Mouse (Mus musculus): ENCODE measurements around the gene Itch. TPM values are rescaled to one million over a fixed set of nuclear protein-coding genes. Genes with fewer than 3 reads are reported as not detected.
A peak's percentile ranks its signal among the peaks of the same experiment; 100 is the strongest.

Itch gene
- total and polyA plus RNA-seq, 2 experiments from 2014 or later = 20.4 to 38.0 TPM

DNA sequence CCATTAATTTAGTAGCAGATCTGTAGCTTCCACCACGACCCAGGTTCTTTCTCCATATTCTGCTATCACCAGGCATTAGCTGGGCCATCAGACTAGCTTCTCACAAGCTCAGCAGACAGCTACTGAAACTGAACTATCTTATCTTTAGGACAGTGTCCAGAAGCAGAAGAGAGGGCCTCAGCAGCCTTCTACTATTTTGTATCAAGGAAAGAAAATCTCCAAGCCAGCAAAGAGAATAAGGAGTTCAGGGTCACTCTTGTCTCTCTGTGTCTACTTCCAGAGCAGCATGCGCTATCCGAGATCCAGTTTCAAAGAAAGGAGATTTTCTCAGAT is 41.6 kb upstream of the Itch start:
- no peak overlapping the region for H3K27ac ChIP-seq (ENCODE audit: low read depth, low read length)
- ATAC-seq (ENCODE audit: low FRiP score) = no peak
- no peaks in the 10 kb centered on the region for H3K36me3 ChIP-seq (ENCODE audit: insufficient read depth, low read length)
- no peaks in the 10 kb centered on the region for H3K27me3 ChIP-seq (ENCODE audit: insufficient read depth, low read length)
- H3K4me1 ChIP-seq (ENCODE audit: insufficient read depth, low read length) = no peaks in the 10 kb centered on the region
- H3K4me3 ChIP-seq (ENCODE audit: low read depth, low read length) = no peak overlapping the region
- 82% methylated on average over 3 of the region's 3 CpGs for WGBS
- TF ChIP-seq CTCF (IDR thresholded peaks at IDR 0.05) = no peak
- no peak for DNase-seq (ENCODE audit: low spot score)
- no peak overlapping the region for H3K9ac ChIP-seq (replicated peaks; ENCODE audit: low read length, poor library complexity, severe bottlenecking)
- H3K9me3 ChIP-seq (ENCODE audit: low read length) = no peaks in the 10 kb centered on the region
- H3K4me2 ChIP-seq (ENCODE audit: low read depth, low read length, poor library complexity, severe bottlenecking) = no peak overlapping the region

DNA sequence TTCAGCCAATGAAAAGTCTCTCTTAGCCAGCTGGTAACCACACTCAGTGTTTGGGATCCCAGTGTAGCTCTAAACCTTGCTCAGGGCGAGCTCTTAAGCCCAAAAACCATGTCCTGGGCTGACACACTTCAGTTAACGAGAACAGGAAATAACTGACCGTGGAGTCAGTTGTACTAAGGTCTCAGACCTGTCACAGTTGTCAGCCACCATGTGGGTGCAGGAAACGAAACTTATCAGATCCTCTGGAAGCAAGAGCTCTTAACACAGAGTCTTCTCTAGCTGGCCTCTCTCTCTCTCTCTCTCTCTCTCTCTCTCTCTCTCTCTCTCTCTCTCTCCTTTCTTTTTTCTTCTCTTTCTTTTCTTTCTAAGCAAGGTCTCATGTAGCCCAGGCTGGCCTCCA is 39.9 kb upstream of the Itch start:
- Histone ChIP-seq H3K27ac (ENCODE audit: low read depth, low read length) (no peak overlapping the region), H3K36me3 (ENCODE audit: insufficient read depth, low read length) (no peaks in the 10 kb centered on the region), H3K9me3 (ENCODE audit: low read length) (no peaks in the 10 kb centered on the region), H3K4me2 (ENCODE audit: low read depth, low read length, poor library complexity, severe bottlenecking) (no peak overlapping the region), H3K9ac (replicated peaks; ENCODE audit: low read length, poor library complexity, severe bottlenecking) (no peak overlapping the region), H3K27me3 (ENCODE audit: insufficient read depth, low read length) (no peaks in the 10 kb centered on the region), H3K4me3 (ENCODE audit: low read depth, low read length) (no peak overlapping the region), H3K4me1 (ENCODE audit: insufficient read depth, low read length) (no peaks in the 10 kb centered on the region)
- no peak for TF ChIP-seq CTCF (IDR thresholded peaks at IDR 0.05)
- ATAC-seq (ENCODE audit: low FRiP score) = no peak
- WGBS = 59% methylated on average over 4 of the region's 4 CpGs
- no peak for DNase-seq (ENCODE audit: low spot score)

DNA sequence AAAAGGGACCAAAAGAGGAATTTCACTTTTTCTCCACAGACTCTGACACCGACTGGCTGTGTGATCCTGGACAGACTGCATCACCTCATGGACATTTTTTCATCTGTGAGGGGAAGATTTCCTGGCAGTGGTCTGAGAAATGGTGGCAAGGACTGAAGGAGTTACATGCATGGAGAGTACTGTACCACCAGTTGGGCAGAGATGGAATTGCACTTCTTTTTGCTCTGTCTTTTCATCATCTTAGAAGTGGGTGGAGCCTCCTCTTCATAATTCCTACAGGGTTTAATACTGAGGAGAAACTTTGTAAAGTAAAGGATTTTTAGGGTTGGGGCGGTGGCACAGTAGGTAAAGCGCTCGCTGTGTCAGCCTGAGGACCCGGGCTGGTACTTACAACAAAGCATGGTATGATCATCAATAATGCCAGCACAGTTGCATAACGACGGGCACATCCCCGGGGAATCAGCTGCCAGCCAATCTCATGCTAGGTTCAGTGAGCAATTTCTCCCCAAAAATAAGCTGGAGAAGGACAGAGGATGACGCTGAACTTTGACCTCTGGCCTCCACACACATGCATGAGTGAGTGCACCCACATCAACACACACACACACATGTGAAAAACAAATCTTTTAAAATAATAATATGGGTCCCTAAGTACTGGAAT is 34.5 kb upstream of the Itch start:
- ATAC-seq (ENCODE audit: low FRiP score) = no peak
- Histone ChIP-seq H3K27ac (ENCODE audit: low read depth, low read length) (no peak overlapping the region), H3K9me3 (ENCODE audit: low read length) (no peaks in the 10 kb centered on the region), H3K4me3 (ENCODE audit: low read depth, low read length) (no peak overlapping the region), H3K4me2 (ENCODE audit: low read depth, low read length, poor library complexity, severe bottlenecking) (no peak overlapping the region), H3K36me3 (ENCODE audit: insufficient read depth, low read length) (no peaks in the 10 kb centered on the region), H3K9ac (replicated peaks; ENCODE audit: low read length, poor library complexity, severe bottlenecking) (no peak overlapping the region), H3K27me3 (ENCODE audit: insufficient read depth, low read length) (no peaks in the 10 kb centered on the region), H3K4me1 (ENCODE audit: insufficient read depth, low read length) (no peaks in the 10 kb centered on the region)
- 90% methylated on average over 9 of the region's 9 CpGs for WGBS
- TF ChIP-seq CTCF (IDR thresholded peaks at IDR 0.05) = peak; percentile 39
- no peak for DNase-seq (ENCODE audit: low spot score)

DNA sequence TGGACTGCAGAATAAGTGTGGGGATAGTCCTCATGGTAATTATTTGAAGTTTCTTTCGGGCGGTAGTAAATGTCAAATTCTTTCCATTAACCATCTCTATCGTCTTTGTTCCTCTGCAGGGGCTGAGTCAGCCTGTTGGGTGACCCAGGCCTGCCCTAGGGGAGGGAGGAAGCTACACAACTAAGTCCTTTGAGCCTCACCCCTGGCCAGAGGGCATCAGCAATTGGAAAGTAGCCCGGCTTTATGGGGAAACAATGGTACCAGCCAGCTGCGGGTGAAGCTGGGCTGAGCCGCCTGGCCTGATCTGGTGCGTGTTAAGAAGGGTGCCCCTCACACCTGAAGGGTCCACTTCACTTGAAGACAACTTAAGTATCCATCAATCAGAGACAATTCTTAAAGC is 33.9 kb upstream of the Itch start:
- WGBS = 71% methylated on average over 7 of the region's 7 CpGs
- Histone ChIP-seq H3K27ac (ENCODE audit: low read depth, low read length) (no peak overlapping the region), H3K4me2 (ENCODE audit: low read depth, low read length, poor library complexity, severe bottlenecking) (no peak overlapping the region), H3K4me3 (ENCODE audit: low read depth, low read length) (no peak overlapping the region), H3K36me3 (ENCODE audit: insufficient read depth, low read length) (no peaks in the 10 kb centered on the region), H3K27me3 (ENCODE audit: insufficient read depth, low read length) (no peaks in the 10 kb centered on the region), H3K9me3 (ENCODE audit: low read length) (no peaks in the 10 kb centered on the region), H3K4me1 (ENCODE audit: insufficient read depth, low read length) (no peaks in the 10 kb centered on the region), H3K9ac (replicated peaks; ENCODE audit: low read length, poor library complexity, severe bottlenecking) (no peak overlapping the region)
- TF ChIP-seq CTCF (IDR thresholded peaks at IDR 0.05) = no peak
- ATAC-seq (ENCODE audit: low FRiP score) (no peak), DNase-seq (ENCODE audit: low spot score) (no peak)

GRCm38 (mm10) chr2:155099994-155100795 is 33.1 kb upstream of the Itch start:
- TF ChIP-seq CTCF (IDR thresholded peaks at IDR 0.05) = no peak
- no peak overlapping the region for H3K9ac ChIP-seq (replicated peaks; ENCODE audit: low read length, poor library complexity, severe bottlenecking)
- ATAC-seq (ENCODE audit: low FRiP score) (no peak), DNase-seq (ENCODE audit: low spot score) (no peak)
- H3K27ac ChIP-seq (ENCODE audit: low read depth, low read length) = no peak overlapping the region
- no peak overlapping the region for H3K4me2 ChIP-seq (ENCODE audit: low read depth, low read length, poor library complexity, severe bottlenecking)
- no peaks in the 10 kb centered on the region for H3K9me3 ChIP-seq (ENCODE audit: low read length)
- no peak overlapping the region for H3K4me3 ChIP-seq (ENCODE audit: low read depth, low read length)
- no peaks in the 10 kb centered on the region for H3K27me3 ChIP-seq (ENCODE audit: insufficient read depth, low read length)
- H3K36me3 ChIP-seq (ENCODE audit: insufficient read depth, low read length) = no peaks in the 10 kb centered on the region
- no peaks in the 10 kb centered on the region for H3K4me1 ChIP-seq (ENCODE audit: insufficient read depth, low read length)
- WGBS = 91% methylated on average over 14 of the region's 14 CpGs

DNA sequence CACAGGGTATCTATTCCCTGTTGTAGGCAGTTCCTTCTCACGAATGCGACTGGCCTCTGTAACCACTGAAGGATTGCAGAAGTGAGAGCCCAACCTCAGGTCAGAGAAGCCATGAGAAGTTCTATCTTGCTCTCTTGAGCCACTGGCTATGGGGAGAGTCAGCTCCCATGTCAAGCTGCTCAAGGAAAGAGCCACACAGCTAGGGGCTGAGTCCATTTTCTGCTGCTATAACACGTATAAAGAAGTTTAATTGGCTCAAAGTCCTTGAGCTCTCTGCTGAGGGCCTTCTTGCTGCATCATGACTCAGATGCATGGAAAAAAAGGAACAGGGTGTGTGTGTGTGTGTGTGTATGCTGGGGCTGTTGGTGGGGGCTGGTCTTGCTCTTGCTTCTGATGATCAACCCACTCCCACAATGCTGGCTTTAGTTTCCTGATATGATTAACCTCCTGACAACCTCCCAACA is 32.5 kb upstream of the Itch start:
- DNase-seq (ENCODE audit: low spot score) (no peak), ATAC-seq (ENCODE audit: low FRiP score) (no peak)
- no peak overlapping the region for H3K27ac ChIP-seq (ENCODE audit: low read depth, low read length)
- H3K4me3 ChIP-seq (ENCODE audit: low read depth, low read length) = no peak overlapping the region
- WGBS = 89% methylated on average over 3 of the region's 3 CpGs
- no peaks in the 10 kb centered on the region for H3K27me3 ChIP-seq (ENCODE audit: insufficient read depth, low read length)
- no peaks in the 10 kb centered on the region for H3K9me3 ChIP-seq (ENCODE audit: low read length)
- TF ChIP-seq CTCF (IDR thresholded peaks at IDR 0.05) = no peak
- no peak overlapping the region for H3K4me2 ChIP-seq (ENCODE audit: low read depth, low read length, poor library complexity, severe bottlenecking)
- no peaks in the 10 kb centered on the region for H3K4me1 ChIP-seq (ENCODE audit: insufficient read depth, low read length)
- no peaks in the 10 kb centered on the region for H3K36me3 ChIP-seq (ENCODE audit: insufficient read depth, low read length)
- H3K9ac ChIP-seq (replicated peaks; ENCODE audit: low read length, poor library complexity, severe bottlenecking) = no peak overlapping the region
